In genomic region chr1:42698584-42699333, GRCm38 (mm10) we compare ENCODE assay signal across 8 mouse cellular contexts. TPM values are rescaled to one million over a fixed set of nuclear protein-coding genes. Genes with fewer than 3 reads are reported as not detected.
DNase-seq lines count a peak whose midpoint lies in the region; ATAC-seq lines count a peak whose summit lies in the region.
"Had no signal": no experiment of that assay in that cellular context is flagged by ENCODE, and none has a peak within 500 bp of the region (broad histone marks: within the 10 kb centered on the region; RNA-seq: fewer than 3 reads in every experiment).

No protein-coding gene starts in this region.

- H3K4me1 ChIP-seq in liver, embryonic 11.5 days (replicated peaks; ENCODE audit: control insufficient read depth, insufficient read depth, low read length), result peaks cover 2% of the 10 kb centered on the region
- peaks cover 59% of the 10 kb centered on the region for H3K4me1 ChIP-seq in forebrain, embryonic 10.5 days
- peaks cover 39% of the 10 kb centered on the region for H3K4me1 ChIP-seq in intestine, embryonic 16.5 days (ENCODE audit: control insufficient read depth, insufficient read depth, low read length)
- H3K4me1 ChIP-seq in neural tube, embryonic 15.5 days, result peaks cover 42% of the 10 kb centered on the region

- H3K4me2 ChIP-seq in liver, embryonic 11.5 days, result peak overlapping the region; percentile 28; the same call in 1 of the 2 replicates
- H3K4me2 ChIP-seq in intestine, embryonic 16.5 days (ENCODE audit: low read depth, low read length), result peak overlapping the region; percentile 39
- H3K4me2 ChIP-seq in neural tube, embryonic 15.5 days, result peak overlapping the region; percentile 78

- no peak overlapping the region for H3K27ac ChIP-seq in liver, embryonic 11.5 days (ENCODE audit: low read depth, low read length)
- H3K27ac ChIP-seq in forebrain, embryonic 10.5 days, result peak overlapping the region; percentile 99
- H3K27ac ChIP-seq in intestine, embryonic 16.5 days (ENCODE audit: low read length), result no peak overlapping the region
- H3K27ac ChIP-seq in neural tube, embryonic 15.5 days (replicated peaks), result peak overlapping the region; percentile 90

- H3K27me3 ChIP-seq in liver, embryonic 11.5 days (replicated peaks; ENCODE audit: control insufficient read depth, insufficient read depth, low read length), result peaks cover 94% of the 10 kb centered on the region
- peaks cover 90% of the 10 kb centered on the region for H3K27me3 ChIP-seq in forebrain, embryonic 10.5 days (ENCODE audit: poor library complexity, severe bottlenecking)
- H3K27me3 ChIP-seq in intestine, embryonic 16.5 days (replicated peaks; ENCODE audit: control insufficient read depth, insufficient read depth, low read length), result peaks cover 83% of the 10 kb centered on the region
- H3K27me3 ChIP-seq in neural tube, embryonic 15.5 days (replicated peaks), result 0 out of 2 replicates have a peak, but pooled peaks cover 4% of the 10 kb centered on the region

- H3K9ac ChIP-seq in liver, embryonic 11.5 days (ENCODE audit: low read depth, low read length), result no peak overlapping the region
- H3K9ac ChIP-seq in intestine, embryonic 16.5 days (ENCODE audit: low read depth, low read length), result no peak overlapping the region
- peak overlapping the region; percentile 74 for H3K9ac ChIP-seq in neural tube, embryonic 15.5 days (replicated peaks)

- WGBS in liver, embryonic 11.5 days, result 1% methylated on average over 56 of the region's 57 CpGs
- under 1% methylated on average over 57 of the region's 57 CpGs for WGBS in forebrain, embryonic 10.5 days
- 1% methylated on average over 55 of the region's 57 CpGs for WGBS in intestine, embryonic 16.5 days
- under 1% methylated on average over 44 of the region's 57 CpGs for WGBS in neural tube, embryonic 15.5 days

- ATAC-seq in liver, embryonic 11.5 days (replicated peaks; ENCODE audit: low FRiP score), result no peak
- ATAC-seq in intestine, embryonic 16.5 days, result no peak
- ATAC-seq in neural tube, embryonic 15.5 days (ENCODE audit: low FRiP score), result no peak

- H3K9me3 ChIP-seq in liver, embryonic 11.5 days (ENCODE audit: control insufficient read depth, low read length), result no peaks in the 10 kb centered on the region
- no peaks in the 10 kb centered on the region for H3K9me3 ChIP-seq in forebrain, embryonic 10.5 days
- no peaks in the 10 kb centered on the region for H3K9me3 ChIP-seq in intestine, embryonic 16.5 days (ENCODE audit: control insufficient read depth, low read length)
- H3K9me3 ChIP-seq in neural tube, embryonic 15.5 days (replicated peaks), result no peaks in the 10 kb centered on the region

- DNase-seq in liver, embryonic 11.5 days (ENCODE audit: low spot score), result no peak
- no peak for DNase-seq in liver
- peak; percentile 36 for DNase-seq in forebrain, embryonic 10.5 days (ENCODE audit: extremely low spot score, low spot score)
- no peak for DNase-seq in thymus, adult 18-20 months
- DNase-seq in adrenal gland, postnatal 14 days, result no peak

- peak overlapping the region; percentile 26 for H3K4me3 ChIP-seq in liver, embryonic 11.5 days (ENCODE audit: low read depth, low read length)
- H3K4me3 ChIP-seq in forebrain, embryonic 10.5 days, result peak overlapping the region; percentile 94
- peak overlapping the region; percentile 44 for H3K4me3 ChIP-seq in intestine, embryonic 16.5 days (ENCODE audit: low read length)
- H3K4me3 ChIP-seq in neural tube, embryonic 15.5 days (replicated peaks), result peak overlapping the region; percentile 66

- H3K36me3 ChIP-seq in liver, embryonic 11.5 days (ENCODE audit: control insufficient read depth, insufficient read depth, low read length), result no peaks in the 10 kb centered on the region
- peaks cover 50% of the 10 kb centered on the region for H3K36me3 ChIP-seq in forebrain, embryonic 10.5 days (replicated peaks)
- H3K36me3 ChIP-seq in intestine, embryonic 16.5 days (ENCODE audit: control insufficient read depth, insufficient read depth, low read length), result no peaks in the 10 kb centered on the region
- H3K36me3 ChIP-seq in neural tube, embryonic 15.5 days, result no peaks in the 10 kb centered on the region

RNA-seq across cellular contexts. Expression of gene Pou3f3, which starts 3.2 kb away (rescaled TPM):
- 0.08 and 0.11 TPM in 2 replicates for polyA plus RNA-seq in liver, embryonic 11.5 days (2014; fragmentation: Nextera tagmentation; extraction: Ambion mirVana)
- 13.4 and 14.4 TPM in 2 replicates for polyA plus RNA-seq in forebrain, embryonic 10.5 days (2016; fragmentation: Nextera tagmentation; extraction: Ambion mirVana)
- 0.18 and 0.21 TPM in 2 replicates for polyA plus RNA-seq in intestine, embryonic 16.5 days (2015; fragmentation: Nextera tagmentation; extraction: Ambion mirVana)
- polyA plus RNA-seq in neural tube, embryonic 15.5 days (2015; fragmentation: Nextera tagmentation; extraction: Ambion mirVana), result 6.9 and 9.5 TPM in 2 replicates
- total RNA-seq in adrenal gland, postnatal 14 days (2021), result 0.04 and 0.08 TPM in 2 replicates
- polyA plus RNA-seq: spleen, adult 2 months had no signal

Comparison
In these comparisons a context has a peak if more than half of its experiments do, and no peak if none do; other contexts are left out.
1. H3K27ac ChIP-seq: peak in forebrain, embryonic 10.5 days (single experiment) and neural tube, embryonic 15.5 days (single experiment); none in liver, embryonic 11.5 days (single experiment) and intestine, embryonic 16.5 days (single experiment).
2. H3K4me2 ChIP-seq: peak in every context shown above with its lines; median percentile 78 in neural tube, embryonic 15.5 days; 39 in intestine, embryonic 16.5 days; 28 in liver, embryonic 11.5 days.
3. H3K4me3 ChIP-seq: peak in every context shown above with its lines; median percentile 94 in forebrain, embryonic 10.5 days; 66 in neural tube, embryonic 15.5 days; 44 in intestine, embryonic 16.5 days; 26 in liver, embryonic 11.5 days.